Mouse (Mus musculus) hindbrain, embryonic 16.5 days (tissue): ENCODE results near the gene Cchcr1. TPM values are rescaled to one million over a fixed set of nuclear protein-coding genes. Genes with fewer than 3 reads are reported as not detected.

ENCODE experiments used
- polyA plus RNA-seq: library from polyadenylated mRNA; unstranded; fragments of >200 nt; fragmentation: Nextera tagmentation; extraction: Ambion mirVana; gene quantifications from 2 replicates; pipeline ENCODE4 v1.2.1, GENCODE M21; 2015

The Cchcr1 gene
- polyA plus RNA-seq, 1 experiment from 2014 or later = 6.3 TPM

Other genes starting within 250 kb of the Cchcr1 start
- 0.64 and 0.67 TPM in 2 replicates for gene H2-Q1, start 196.7 kb upstream of the Cchcr1 start, polyA plus RNA-seq
- 3.7 and 6.3 TPM in 2 replicates for gene H2-Q2, start 174.9 kb upstream of the Cchcr1 start, polyA plus RNA-seq
- 0.89 TPM in 2 replicates for gene H2-Q4, start 137.5 kb upstream of the Cchcr1 start, polyA plus RNA-seq
- gene H2-Q6, start 92.2 kb upstream of the Cchcr1 start, polyA plus RNA-seq = 1.1 and 1.2 TPM in 2 replicates
- 4.3 and 4.8 TPM in 2 replicates for gene H2-Q7, start 77.9 kb upstream of the Cchcr1 start, polyA plus RNA-seq
- gene H2-Q10, start 47.0 kb upstream of the Cchcr1 start, polyA plus RNA-seq = 0.11 and 0.21 TPM in 2 replicates
- not detected in 2 replicates for gene Pou5f1, start 11.1 kb upstream of the Cchcr1 start, polyA plus RNA-seq
- 16.4 and 21.2 TPM in 2 replicates for gene Tcf19, start 276 bp upstream of the Cchcr1 start, polyA plus RNA-seq
- 0.94 and 1.1 TPM in 2 replicates for gene Psors1c2, start 16.1 kb downstream of the Cchcr1 start, polyA plus RNA-seq
- 0.19 and 0.28 TPM in 2 replicates for gene Cdsn, start 35.0 kb downstream of the Cchcr1 start, polyA plus RNA-seq
- 0.11 and 0.12 TPM in 2 replicates for gene 2300002M23Rik, start 50.4 kb downstream of the Cchcr1 start, polyA plus RNA-seq
- not detected in 2 replicates for gene Sfta2, start 84.4 kb downstream of the Cchcr1 start, polyA plus RNA-seq
- not detected in 2 replicates for gene Gm9573, start 109.5 kb downstream of the Cchcr1 start, polyA plus RNA-seq
- gene Mucl3, start 126.6 kb downstream of the Cchcr1 start, polyA plus RNA-seq = not detected in 2 replicates
- gene Vars2, start 150.5 kb downstream of the Cchcr1 start, polyA plus RNA-seq = 16.7 and 17.9 TPM in 2 replicates
- gene Gtf2h4, start 156.6 kb downstream of the Cchcr1 start, polyA plus RNA-seq = 27.8 and 28.1 TPM in 2 replicates
- 87.1 and 106 TPM in 2 replicates for gene Ddr1, start 187.5 kb downstream of the Cchcr1 start, polyA plus RNA-seq